Mouse (Mus musculus) embryonic fibroblast, embryonic 13.5 days (primary cell): ENCODE results near the gene Rex1bd.

ENCODE experiments used
- CTCF ChIP-seq: IDR thresholded peaks from 2 replicates; pipeline ENCODE4 v1.5.1; 2011; ENCODE audit warnings: mild to moderate bottlenecking, control low read depth, low read length, moderate library complexity, borderline replicate concordance; ENCODE audit not compliant: insufficient read depth
- POLR2A ChIP-seq: IDR thresholded peaks from 2 replicates; pipeline ENCODE4 v1.6.1; 2011; ENCODE audit warnings: low read depth, mild to moderate bottlenecking, control low read depth, low read length, moderate library complexity

- TF ChIP-seq CTCF (no peak), POLR2A (0 out of 2 replicates have a peak, but pooled peaks have one; percentile 6)
Measured at GRCm38 (mm10) chr8:70495001-70495770, 11.4 kb downstream of the Rex1bd start.
